Comparison of ENCODE assay signal across 23 mouse cellular contexts in genomic region chr11:98854659-98855058, GRCm38 (mm10). TPM values are rescaled to one million over a fixed set of nuclear protein-coding genes. Genes with fewer than 3 reads are reported as not detected.
DNase-seq lines count a peak whose midpoint lies in the region; ATAC-seq and TF ChIP-seq lines count a peak whose summit lies in the region.
"Had no signal": no experiment of that assay in that cellular context is flagged by ENCODE, and none has a peak within 500 bp of the region (broad histone marks: within the 10 kb centered on the region; RNA-seq: fewer than 3 reads in every experiment).

No protein-coding gene starts in this region.

- H3K4me3 ChIP-seq in embryonic facial prominence, embryonic 15.5 days (replicated peaks) = no peak overlapping the region
- no peak overlapping the region for H3K4me3 ChIP-seq in embryonic facial prominence, embryonic 10.5 days
- no peak overlapping the region for H3K4me3 ChIP-seq in lung, adult 2 months (replicated peaks; ENCODE audit: extremely low read depth, low read depth, low read length)
- H3K4me3 ChIP-seq: embryonic facial prominence, embryonic 13.5 days; forebrain, embryonic 13.5 days; forebrain, embryonic 15.5 days had no signal

- no peaks in the 10 kb centered on the region for H3K9me3 ChIP-seq in embryonic facial prominence, embryonic 15.5 days (replicated peaks)
- no peaks in the 10 kb centered on the region for H3K9me3 ChIP-seq in embryonic facial prominence, embryonic 10.5 days
- H3K9me3 ChIP-seq: embryonic facial prominence, embryonic 13.5 days; forebrain, embryonic 13.5 days; forebrain, embryonic 15.5 days; G1E had no signal

- no peak overlapping the region for H3K4me2 ChIP-seq in embryonic facial prominence, embryonic 15.5 days (replicated peaks)
- H3K4me2 ChIP-seq: embryonic facial prominence, embryonic 13.5 days; forebrain, embryonic 13.5 days; forebrain, embryonic 15.5 days had no signal

- DNase-seq in embryonic facial prominence, embryonic 10.5 days (ENCODE audit: low spot score) = no peak
- peak; percentile 34 to 56 for DNase-seq in lung, adult 18-20 months
- DNase-seq in lung, postnatal 14 days = no peak
- DNase-seq in lung, postnatal 36 days = peak; percentile 56
- no peak for DNase-seq in lung, adult 2 months
- DNase-seq: adrenal gland, adult 8-10 months; adrenal gland, postnatal 14 days; B cell, adult 2 months; cerebellum, adult 11-12 months; cerebellum, adult 2 months; cerebellum, adult 9-10 months; cerebellum, postnatal 10 days; cerebellum, postnatal 25 days; forebrain, postnatal 0 days had no signal

- 79% methylated on average over 2 of the region's 2 CpGs for WGBS in embryonic facial prominence, embryonic 15.5 days
- WGBS in embryonic facial prominence, embryonic 10.5 days = 92% methylated on average over 2 of the region's 2 CpGs
- WGBS in lung, adult 2 months = 75% methylated on average over 2 of the region's 2 CpGs

- no peak for TF ChIP-seq POLR2A in lung, adult 2 months (IDR thresholded peaks at IDR 0.05; ENCODE audit: borderline replicate concordance, extremely low read depth, low read depth, low read length)

- no peak overlapping the region for H3K9ac ChIP-seq in embryonic facial prominence, embryonic 15.5 days
- H3K9ac ChIP-seq: embryonic facial prominence, embryonic 13.5 days; forebrain, embryonic 13.5 days; forebrain, embryonic 15.5 days; forebrain, postnatal 0 days had no signal

- H3K27ac ChIP-seq in embryonic facial prominence, embryonic 15.5 days (replicated peaks) = 0 out of 2 replicates have a peak overlapping the region, but pooled peaks have one; percentile 11
- H3K27ac ChIP-seq in embryonic facial prominence, embryonic 10.5 days (replicated peaks) = no peak overlapping the region
- H3K27ac ChIP-seq: embryonic facial prominence, embryonic 13.5 days; forebrain, embryonic 13.5 days; forebrain, embryonic 15.5 days had no signal

- TF ChIP-seq CTCF in lung, adult 2 months (IDR thresholded peaks at IDR 0.05; ENCODE audit: insufficient read depth, low read length) = no peak

- ATAC-seq in embryonic facial prominence, embryonic 15.5 days (ENCODE audit: insufficient number of reproducible peaks, low FRiP score, low TSS enrichment, low read depth) = no peak
- ATAC-seq: activated CD4-positive, CD25-positive, alpha-beta regulatory T cell, adult 4 months; CD4-positive, CD25-positive, alpha-beta regulatory T cell, adult 4 months; forebrain, embryonic 13.5 days; forebrain, embryonic 15.5 days; forebrain, postnatal 0 days; Patski had no signal

- H3K27me3 ChIP-seq in embryonic facial prominence, embryonic 15.5 days = no peaks in the 10 kb centered on the region
- peaks cover 16% of the 10 kb centered on the region; the same call in 1 of the 2 replicates for H3K27me3 ChIP-seq in embryonic facial prominence, embryonic 10.5 days (replicated peaks; ENCODE audit: low read depth, poor library complexity, severe bottlenecking)
- H3K27me3 ChIP-seq: CH12.LX; embryonic facial prominence, embryonic 13.5 days; forebrain, embryonic 13.5 days; forebrain, embryonic 15.5 days; Patski had no signal

- peaks cover 4% of the 10 kb centered on the region; the same call in 1 of the 2 replicates for H3K36me3 ChIP-seq in embryonic facial prominence, embryonic 15.5 days
- H3K36me3 ChIP-seq in embryonic facial prominence, embryonic 10.5 days (replicated peaks) = no peaks in the 10 kb centered on the region
- H3K36me3 ChIP-seq: forebrain, embryonic 15.5 days had no signal

- H3K4me1 ChIP-seq in embryonic facial prominence, embryonic 15.5 days = peaks cover 18% of the 10 kb centered on the region
- peaks cover 32% of the 10 kb centered on the region for H3K4me1 ChIP-seq in embryonic facial prominence, embryonic 10.5 days
- H3K4me1 ChIP-seq in lung, adult 2 months (ENCODE audit: control insufficient read depth, insufficient read depth, low read length) = no peaks in the 10 kb centered on the region

RNA-seq across cellular contexts. Expression of gene Wipf2, which starts 8.8 kb away (rescaled TPM):
- 4.8 and 5.3 TPM in 2 replicates for polyA plus RNA-seq in embryonic facial prominence, embryonic 15.5 days (2015; fragmentation: Nextera tagmentation; extraction: Ambion mirVana)
- polyA plus RNA-seq in embryonic facial prominence, embryonic 10.5 days (2016; fragmentation: Nextera tagmentation; extraction: Ambion mirVana) = 5.0 and 5.4 TPM in 2 replicates
- polyA plus RNA-seq in lung, adult 2 months (2012; rRNA removed) = 10.1 and 14.0 TPM in 2 replicates

RNA-seq across cellular contexts. Expression of gene Rapgefl1, which starts 18.1 kb away (rescaled TPM):
- 13.0 and 13.9 TPM in 2 replicates for polyA plus RNA-seq in embryonic facial prominence, embryonic 15.5 days (2015; fragmentation: Nextera tagmentation; extraction: Ambion mirVana)
- polyA plus RNA-seq in embryonic facial prominence, embryonic 10.5 days (2016; fragmentation: Nextera tagmentation; extraction: Ambion mirVana) = 1.4 and 1.8 TPM in 2 replicates
- polyA plus RNA-seq in lung, adult 2 months (2012; rRNA removed) = 3.4 and 18.4 TPM in 2 replicates

RNA-seq across cellular contexts. Expression of gene Casc3, which starts 50.0 kb away (rescaled TPM):
- 37.0 and 42.2 TPM in 2 replicates for polyA plus RNA-seq in embryonic facial prominence, embryonic 15.5 days (2015; fragmentation: Nextera tagmentation; extraction: Ambion mirVana)
- 47.5 and 48.3 TPM in 2 replicates for polyA plus RNA-seq in embryonic facial prominence, embryonic 10.5 days (2016; fragmentation: Nextera tagmentation; extraction: Ambion mirVana)
- polyA plus RNA-seq in lung, adult 2 months (2012; rRNA removed) = 33.6 and 37.9 TPM in 2 replicates

RNA-seq across cellular contexts. Expression of gene Cdc6, which starts 52.9 kb away (rescaled TPM):
- polyA plus RNA-seq in embryonic facial prominence, embryonic 15.5 days (2015; fragmentation: Nextera tagmentation; extraction: Ambion mirVana) = 22.6 and 22.7 TPM in 2 replicates
- 65.1 and 69.1 TPM in 2 replicates for polyA plus RNA-seq in embryonic facial prominence, embryonic 10.5 days (2016; fragmentation: Nextera tagmentation; extraction: Ambion mirVana)
- polyA plus RNA-seq in lung, adult 2 months (2012; rRNA removed) = 0.16 and 0.25 TPM in 2 replicates

RNA-seq across cellular contexts. Expression of gene Msl1, which starts 59.3 kb away (rescaled TPM):
- polyA plus RNA-seq in embryonic facial prominence, embryonic 15.5 days (2015; fragmentation: Nextera tagmentation; extraction: Ambion mirVana) = 28.7 and 30.4 TPM in 2 replicates
- 23.4 and 23.5 TPM in 2 replicates for polyA plus RNA-seq in embryonic facial prominence, embryonic 10.5 days (2016; fragmentation: Nextera tagmentation; extraction: Ambion mirVana)
- polyA plus RNA-seq in lung, adult 2 months (2012; rRNA removed) = 39.0 and 54.3 TPM in 2 replicates

Comparison
In these comparisons a context has a peak if more than half of its experiments do, and no peak if none do; other contexts are left out.
1. DNase-seq: peak in lung, adult 18-20 months (2 of 2) and lung, postnatal 36 days (single experiment); none in embryonic facial prominence, embryonic 10.5 days (single experiment), lung, postnatal 14 days (single experiment) and lung, adult 2 months (single experiment).